Mouse (Mus musculus): Measurements from ENCODE around the gene Vasn. TPM values are rescaled to one million over a fixed set of nuclear protein-coding genes. Genes with fewer than 3 reads are reported as not detected.

Vasn gene
- polyA plus RNA-seq, 1 experiment from 2014 or later, result 18.0 TPM

GRCm38 (mm10) chr16:4595527-4595963, 44.2 kb upstream of the Vasn start:
- H3K9ac ChIP-seq (replicated peaks; ENCODE audit: low read depth), result peak overlapping the region; percentile 65; the same call in 1 of the 2 replicates
- no peaks in the 10 kb centered on the region for H3K36me3 ChIP-seq (ENCODE audit: insufficient read depth, low read length)
- peak overlapping the region; percentile 79 for H3K4me3 ChIP-seq (ENCODE audit: low read depth, low read length)
- WGBS, result 4% methylated on average over 5 of the region's 5 CpGs
- H3K27ac ChIP-seq (ENCODE audit: low read length), result peak overlapping the region; percentile 88
- H3K27me3 ChIP-seq (replicated peaks; ENCODE audit: insufficient read depth, low read length), result no peaks in the 10 kb centered on the region
- no peaks in the 10 kb centered on the region for H3K9me3 ChIP-seq (ENCODE audit: low read length)
- ATAC-seq (peak; percentile 29), DNase-seq (ENCODE audit: low spot score) (peak; percentile 43)
- H3K4me1 ChIP-seq (ENCODE audit: insufficient read depth, low read depth, low read length), result peaks cover 35% of the 10 kb centered on the region
- peak overlapping the region; percentile 78 for H3K4me2 ChIP-seq (replicated peaks; ENCODE audit: low read depth, low read length)
- TF ChIP-seq CTCF (IDR thresholded peaks at IDR 0.05) (peak; percentile 41), EP300 (IDR thresholded peaks at IDR 0.05) (no peak)

GRCm38 (mm10) chr16:4596141-4596728, 43.5 kb upstream of the Vasn start:
- DNase-seq (ENCODE audit: low spot score) (no peak), ATAC-seq (no peak)
- peak overlapping the region; percentile 79; the same call in 1 of the 2 replicates for H3K4me3 ChIP-seq (ENCODE audit: low read depth, low read length)
- peak overlapping the region; percentile 71 for H3K27ac ChIP-seq (ENCODE audit: low read length)
- TF ChIP-seq EP300 (IDR thresholded peaks at IDR 0.05) (no peak), CTCF (IDR thresholded peaks at IDR 0.05) (no peak)
- H3K9ac ChIP-seq (replicated peaks; ENCODE audit: low read depth), result no peak overlapping the region
- no peaks in the 10 kb centered on the region for H3K27me3 ChIP-seq (replicated peaks; ENCODE audit: insufficient read depth, low read length)
- 21% methylated on average over 3 of the region's 3 CpGs for WGBS
- no peaks in the 10 kb centered on the region for H3K36me3 ChIP-seq (ENCODE audit: insufficient read depth, low read length)
- no peaks in the 10 kb centered on the region for H3K9me3 ChIP-seq (ENCODE audit: low read length)
- peaks cover 35% of the 10 kb centered on the region for H3K4me1 ChIP-seq (ENCODE audit: insufficient read depth, low read depth, low read length)
- peak overlapping the region; percentile 78 for H3K4me2 ChIP-seq (replicated peaks; ENCODE audit: low read depth, low read length)

GRCm38 (mm10) chr16:4596836-4597235, 42.9 kb upstream of the Vasn start:
- no peaks in the 10 kb centered on the region for H3K36me3 ChIP-seq (ENCODE audit: insufficient read depth, low read length)
- no peaks in the 10 kb centered on the region for H3K9me3 ChIP-seq (ENCODE audit: low read length)
- H3K9ac ChIP-seq (replicated peaks; ENCODE audit: low read depth), result no peak overlapping the region
- no peak for ATAC-seq
- TF ChIP-seq CTCF (IDR thresholded peaks at IDR 0.05) (no peak), EP300 (IDR thresholded peaks at IDR 0.05) (no peak)
- H3K27ac ChIP-seq (ENCODE audit: low read length), result peak overlapping the region; percentile 54
- no peaks in the 10 kb centered on the region for H3K27me3 ChIP-seq (replicated peaks; ENCODE audit: insufficient read depth, low read length)
- peak overlapping the region; percentile 78; the same call in 1 of the 2 replicates for H3K4me2 ChIP-seq (replicated peaks; ENCODE audit: low read depth, low read length)
- no peak overlapping the region for H3K4me3 ChIP-seq (ENCODE audit: low read depth, low read length)
- 42% methylated on average over 2 of the region's 2 CpGs for WGBS
- H3K4me1 ChIP-seq (ENCODE audit: insufficient read depth, low read depth, low read length), result peaks cover 35% of the 10 kb centered on the region
- DNase-seq (ENCODE audit: low spot score), result no peak

- TF ChIP-seq EP300 (IDR thresholded peaks at IDR 0.05), result no peak
- TF ChIP-seq CTCF (IDR thresholded peaks at IDR 0.05), result no peak
- Histone ChIP-seq H3K4me1 (ENCODE audit: insufficient read depth, low read depth, low read length) (peaks cover 35% of the 10 kb centered on the region), H3K9me3 (ENCODE audit: low read length) (no peaks in the 10 kb centered on the region), H3K9ac (replicated peaks; ENCODE audit: low read depth) (no peak overlapping the region), H3K4me3 (ENCODE audit: low read depth, low read length) (no peak overlapping the region), H3K4me2 (replicated peaks; ENCODE audit: low read depth, low read length) (peak overlapping the region; percentile 78; the same call in 1 of the 2 replicates), H3K27ac (ENCODE audit: low read length) (peak overlapping the region; percentile 54; the same call in 1 of the 2 replicates), H3K27me3 (replicated peaks; ENCODE audit: insufficient read depth, low read length) (no peaks in the 10 kb centered on the region), H3K36me3 (ENCODE audit: insufficient read depth, low read length) (no peaks in the 10 kb centered on the region)
- 22% methylated on average over 3 of the region's 7 CpGs for WGBS
- DNase-seq (ENCODE audit: low spot score) (peak; percentile 69), ATAC-seq (no peak)
These were observed 42.4 kb upstream of the Vasn start for GRCm38 (mm10) chr16:4597296-4597695.

DNA sequence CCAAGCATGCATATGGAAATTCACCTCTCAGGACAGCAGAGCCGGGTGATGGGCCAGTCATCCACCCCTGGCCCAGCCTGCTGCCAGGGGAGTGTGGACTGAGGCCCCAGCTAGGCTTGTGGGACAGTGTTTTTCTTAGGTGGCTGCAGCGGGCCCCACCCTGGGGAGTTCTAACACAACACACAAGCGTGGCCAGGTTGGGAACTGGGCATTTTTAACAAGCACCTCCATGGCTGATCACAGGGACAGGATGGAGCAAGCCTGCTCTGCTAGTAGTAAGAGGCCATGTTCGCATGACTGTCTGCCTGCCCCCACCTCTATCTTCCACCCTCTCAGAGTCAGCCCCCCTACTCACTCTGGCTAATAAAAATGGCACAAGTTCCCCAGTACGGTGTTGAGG, 41.7 kb upstream of the Vasn start:
- WGBS, result 64% methylated on average over 5 of the region's 5 CpGs
- no peak overlapping the region for H3K4me2 ChIP-seq (replicated peaks; ENCODE audit: low read depth, low read length)
- no peaks in the 10 kb centered on the region for H3K9me3 ChIP-seq (ENCODE audit: low read length)
- no peak for DNase-seq (ENCODE audit: low spot score)
- no peak overlapping the region for H3K9ac ChIP-seq (replicated peaks; ENCODE audit: low read depth)
- ATAC-seq, result no peak
- TF ChIP-seq CTCF (IDR thresholded peaks at IDR 0.05) (no peak), EP300 (IDR thresholded peaks at IDR 0.05) (no peak)
- no peak overlapping the region for H3K4me3 ChIP-seq (ENCODE audit: low read depth, low read length)
- no peaks in the 10 kb centered on the region for H3K36me3 ChIP-seq (ENCODE audit: insufficient read depth, low read length)
- no peaks in the 10 kb centered on the region for H3K27me3 ChIP-seq (replicated peaks; ENCODE audit: insufficient read depth, low read length)
- no peak overlapping the region; the same call in 1 of the 2 replicates for H3K27ac ChIP-seq (ENCODE audit: low read length)
- H3K4me1 ChIP-seq (ENCODE audit: insufficient read depth, low read depth, low read length), result peaks cover 34% of the 10 kb centered on the region

- peaks cover 35% of the 10 kb centered on the region for H3K4me1 ChIP-seq (ENCODE audit: insufficient read depth, low read depth, low read length)
- DNase-seq (ENCODE audit: low spot score) (no peak), ATAC-seq (no peak)
- H3K36me3 ChIP-seq (ENCODE audit: insufficient read depth, low read length), result no peaks in the 10 kb centered on the region
- H3K9me3 ChIP-seq (ENCODE audit: low read length), result no peaks in the 10 kb centered on the region
- no peak overlapping the region for H3K4me2 ChIP-seq (replicated peaks; ENCODE audit: low read depth, low read length)
- H3K27me3 ChIP-seq (replicated peaks; ENCODE audit: insufficient read depth, low read length), result no peaks in the 10 kb centered on the region
- H3K4me3 ChIP-seq (ENCODE audit: low read depth, low read length), result no peak overlapping the region
- TF ChIP-seq EP300 (IDR thresholded peaks at IDR 0.05), result no peak
- TF ChIP-seq CTCF (IDR thresholded peaks at IDR 0.05), result no peak
- 34% methylated on average over 6 of the region's 6 CpGs for WGBS
- H3K9ac ChIP-seq (replicated peaks; ENCODE audit: low read depth), result no peak overlapping the region
- H3K27ac ChIP-seq (ENCODE audit: low read length), result no peak overlapping the region
These were observed 40.7 kb upstream of the Vasn start for GRCm38 (mm10) chr16:4598891-4599543.
